Mouse (Mus musculus): Measurements from ENCODE around the gene Slc12a3. TPM values are rescaled to one million over a fixed set of nuclear protein-coding genes. Genes with fewer than 3 reads are reported as not detected.
A peak's percentile ranks its signal among the peaks of the same experiment; 100 is the strongest.

Gene Slc12a3
- polyA plus RNA-seq, 1 experiment: 2.2 TPM

DNA sequence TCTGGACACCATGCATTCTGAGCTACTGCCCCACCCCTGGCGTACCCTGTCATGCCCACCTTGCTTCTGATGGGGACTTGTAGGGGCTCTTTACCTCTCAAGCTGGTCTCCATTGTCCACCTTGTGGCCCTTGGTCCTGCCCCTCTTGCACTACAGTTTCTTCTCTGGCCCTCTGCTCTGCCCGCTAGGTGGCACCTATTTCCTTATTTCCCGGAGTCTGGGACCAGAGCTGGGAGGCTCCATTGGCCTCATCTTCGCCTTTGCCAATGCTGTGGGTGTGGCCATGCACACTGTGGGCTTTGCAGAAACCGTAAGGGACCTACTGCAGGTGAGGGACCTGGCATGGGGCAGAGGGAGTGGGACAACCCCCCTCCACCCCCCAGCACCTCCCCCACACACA, 4.3 kb downstream of the Slc12a3 start:
- no peaks in the 10 kb centered on the region for H3K27me3 ChIP-seq (ENCODE audit: control insufficient read depth, insufficient read depth, low read length)
- no peak overlapping the region for H3K27ac ChIP-seq (ENCODE audit: insufficient read depth, low read length)
- no peak overlapping the region for H3K4me3 ChIP-seq (replicated peaks; ENCODE audit: insufficient read depth, low read depth, low read length)
- no peaks in the 10 kb centered on the region for H3K4me1 ChIP-seq (ENCODE audit: control insufficient read depth, insufficient read depth, low read length)
- no peak for DNase-seq
- WGBS: 58% methylated on average over 5 of the region's 5 CpGs
- peak; percentile 18; the same call in 1 of the 2 replicates for TF ChIP-seq CTCF (IDR thresholded peaks at IDR 0.05; ENCODE audit: borderline replicate concordance, insufficient read depth, low read depth, low read length)
- TF ChIP-seq POLR2A (IDR thresholded peaks at IDR 0.05; ENCODE audit: borderline replicate concordance, insufficient read depth, low read length): no peak

- WGBS: 85% methylated on average over 8 of the region's 8 CpGs
- no peak overlapping the region for H3K27ac ChIP-seq (ENCODE audit: insufficient read depth, low read length)
These were observed 8.6 kb downstream of the Slc12a3 start for GRCm38 (mm10) chr8:94337559-94337958.

DNA sequence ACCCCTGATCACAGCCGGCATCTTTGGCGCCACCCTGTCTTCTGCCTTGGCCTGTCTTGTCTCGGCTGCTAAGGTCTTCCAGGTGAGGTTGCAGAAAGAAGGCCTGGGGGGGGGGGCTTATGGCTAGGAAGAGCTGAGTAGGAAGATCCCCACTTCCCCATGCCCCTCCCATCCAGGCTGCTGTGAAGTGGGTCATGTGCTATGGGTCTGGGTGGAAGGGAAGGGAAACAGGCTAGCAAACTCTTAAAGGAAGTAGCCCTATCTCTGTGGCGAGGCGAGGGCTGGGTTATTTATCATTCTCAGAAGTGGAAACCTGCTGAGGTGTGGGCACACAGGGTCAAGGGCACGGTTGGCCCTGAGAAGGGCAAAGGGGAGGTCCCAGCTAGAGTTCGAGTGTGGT, 11.8 kb downstream of the Slc12a3 start:
- no peak for TF ChIP-seq POLR2A (IDR thresholded peaks at IDR 0.05; ENCODE audit: borderline replicate concordance, insufficient read depth, low read length)
- Histone ChIP-seq H3K27ac (ENCODE audit: insufficient read depth, low read length) (no peak overlapping the region), H3K4me1 (ENCODE audit: control insufficient read depth, insufficient read depth, low read length) (no peaks in the 10 kb centered on the region), H3K27me3 (ENCODE audit: control insufficient read depth, insufficient read depth, low read length) (no peaks in the 10 kb centered on the region), H3K4me3 (replicated peaks; ENCODE audit: insufficient read depth, low read depth, low read length) (no peak overlapping the region)
- WGBS: 85% methylated on average over 7 of the region's 7 CpGs
- DNase-seq: no peak

More at GRCm38 (mm10) chr8:94337559-94337958, 8.6 kb downstream of the Slc12a3 start:
- TF ChIP-seq CTCF (IDR thresholded peaks at IDR 0.05; ENCODE audit: borderline replicate concordance, insufficient read depth, low read depth, low read length) (no peak), POLR2A (IDR thresholded peaks at IDR 0.05; ENCODE audit: borderline replicate concordance, insufficient read depth, low read length) (no peak)
- Histone ChIP-seq H3K4me1 (ENCODE audit: control insufficient read depth, insufficient read depth, low read length) (no peaks in the 10 kb centered on the region), H3K4me3 (replicated peaks; ENCODE audit: insufficient read depth, low read depth, low read length) (no peak overlapping the region), H3K27me3 (ENCODE audit: control insufficient read depth, insufficient read depth, low read length) (no peaks in the 10 kb centered on the region)
- DNase-seq: no peak

- no peak for DNase-seq
These were observed 13.7 kb downstream of the Slc12a3 start for GRCm38 (mm10) chr8:94342691-94343090.

GRCm38 (mm10) chr8:94343290-94343689, 14.3 kb downstream of the Slc12a3 start:
- Histone ChIP-seq H3K27ac (ENCODE audit: insufficient read depth, low read length) (no peak overlapping the region), H3K4me1 (ENCODE audit: control insufficient read depth, insufficient read depth, low read length) (no peaks in the 10 kb centered on the region), H3K4me3 (replicated peaks; ENCODE audit: insufficient read depth, low read depth, low read length) (no peak overlapping the region), H3K27me3 (ENCODE audit: control insufficient read depth, insufficient read depth, low read length) (no peaks in the 10 kb centered on the region)
- no peak for TF ChIP-seq POLR2A (IDR thresholded peaks at IDR 0.05; ENCODE audit: borderline replicate concordance, insufficient read depth, low read length)
- TF ChIP-seq CTCF (IDR thresholded peaks at IDR 0.05; ENCODE audit: borderline replicate concordance, insufficient read depth, low read depth, low read length): peak; percentile 65; the same call in 1 of the 2 replicates
- DNase-seq: peak; percentile 67 to 70
- WGBS: 9% methylated on average over 6 of the region's 6 CpGs

More at GRCm38 (mm10) chr8:94342691-94343090, 13.7 kb downstream of the Slc12a3 start:
- no peaks in the 10 kb centered on the region for H3K27me3 ChIP-seq (ENCODE audit: control insufficient read depth, insufficient read depth, low read length)
- no peak for TF ChIP-seq POLR2A (IDR thresholded peaks at IDR 0.05; ENCODE audit: borderline replicate concordance, insufficient read depth, low read length)
- no peak for TF ChIP-seq CTCF (IDR thresholded peaks at IDR 0.05; ENCODE audit: borderline replicate concordance, insufficient read depth, low read depth, low read length)
- H3K27ac ChIP-seq (ENCODE audit: insufficient read depth, low read length): no peak overlapping the region
- H3K4me3 ChIP-seq (replicated peaks; ENCODE audit: insufficient read depth, low read depth, low read length): no peak overlapping the region
- WGBS: 89% methylated on average over 10 of the region's 10 CpGs
- no peaks in the 10 kb centered on the region for H3K4me1 ChIP-seq (ENCODE audit: control insufficient read depth, insufficient read depth, low read length)

- Histone ChIP-seq H3K27ac (ENCODE audit: insufficient read depth, low read length) (no peak overlapping the region), H3K4me3 (replicated peaks; ENCODE audit: insufficient read depth, low read depth, low read length) (no peak overlapping the region), H3K27me3 (ENCODE audit: control insufficient read depth, insufficient read depth, low read length) (no peaks in the 10 kb centered on the region), H3K4me1 (ENCODE audit: control insufficient read depth, insufficient read depth, low read length) (no peaks in the 10 kb centered on the region)
- 86% methylated on average over 11 of the region's 11 CpGs for WGBS
- DNase-seq: no peak
- TF ChIP-seq POLR2A (IDR thresholded peaks at IDR 0.05; ENCODE audit: borderline replicate concordance, insufficient read depth, low read length): no peak
- no peak for TF ChIP-seq CTCF (IDR thresholded peaks at IDR 0.05; ENCODE audit: borderline replicate concordance, insufficient read depth, low read depth, low read length)
These were observed 14.8 kb downstream of the Slc12a3 start for GRCm38 (mm10) chr8:94343778-94344320.

DNA sequence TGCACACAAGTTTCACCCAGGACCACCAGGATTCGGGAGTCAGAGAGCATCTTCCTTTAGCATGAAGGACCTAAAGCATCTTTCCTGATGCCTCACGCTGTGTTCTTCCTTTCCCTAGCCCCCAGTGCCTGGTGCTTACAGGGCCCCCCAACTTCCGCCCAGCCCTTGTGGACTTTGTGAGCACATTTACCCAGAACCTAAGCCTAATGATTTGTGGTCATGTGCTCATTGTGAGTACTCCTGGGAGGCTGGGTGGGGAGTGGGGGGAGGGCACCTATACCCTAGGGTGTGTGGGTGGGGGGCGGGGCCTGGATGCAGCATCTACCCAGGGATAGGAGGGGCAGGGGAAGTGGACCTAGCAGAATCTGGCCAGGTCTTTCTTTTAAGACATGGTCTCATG, 16.7 kb downstream of the Slc12a3 start:
- H3K4me3 ChIP-seq (replicated peaks; ENCODE audit: insufficient read depth, low read depth, low read length): no peak overlapping the region
- TF ChIP-seq POLR2A (IDR thresholded peaks at IDR 0.05; ENCODE audit: borderline replicate concordance, insufficient read depth, low read length): no peak
- TF ChIP-seq CTCF (IDR thresholded peaks at IDR 0.05; ENCODE audit: borderline replicate concordance, insufficient read depth, low read depth, low read length): no peak
- H3K27me3 ChIP-seq (ENCODE audit: control insufficient read depth, insufficient read depth, low read length): no peaks in the 10 kb centered on the region
- 90% methylated on average over 4 of the region's 4 CpGs for WGBS
- DNase-seq: no peak
- no peak overlapping the region for H3K27ac ChIP-seq (ENCODE audit: insufficient read depth, low read length)
- no peaks in the 10 kb centered on the region for H3K4me1 ChIP-seq (ENCODE audit: control insufficient read depth, insufficient read depth, low read length)

DNA sequence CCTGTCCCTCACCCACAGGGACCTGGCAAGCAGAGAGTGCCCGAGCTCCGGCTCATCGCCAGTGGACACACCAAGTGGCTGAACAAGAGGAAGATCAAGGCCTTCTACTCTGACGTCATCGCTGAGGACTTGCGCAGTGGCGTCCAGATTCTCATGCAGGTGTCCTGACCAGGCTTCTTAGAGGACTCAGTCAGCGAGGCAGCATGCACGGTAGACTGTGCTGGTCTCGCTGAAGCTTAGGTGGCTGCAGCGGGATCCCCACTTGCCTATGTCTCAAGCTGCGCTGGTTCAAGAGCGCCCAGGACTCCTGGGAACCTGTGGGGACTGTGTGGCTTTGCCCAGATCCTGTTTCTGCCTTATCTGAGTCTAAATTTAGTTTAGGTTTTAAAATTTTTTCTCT, 17.3 kb downstream of the Slc12a3 start:
- H3K27ac ChIP-seq (ENCODE audit: insufficient read depth, low read length): no peak overlapping the region
- no peak for DNase-seq
- no peaks in the 10 kb centered on the region for H3K4me1 ChIP-seq (ENCODE audit: control insufficient read depth, insufficient read depth, low read length)
- 79% methylated on average over 13 of the region's 13 CpGs for WGBS
- TF ChIP-seq CTCF (IDR thresholded peaks at IDR 0.05; ENCODE audit: borderline replicate concordance, insufficient read depth, low read depth, low read length) (no peak), POLR2A (IDR thresholded peaks at IDR 0.05; ENCODE audit: borderline replicate concordance, insufficient read depth, low read length) (no peak)
- H3K27me3 ChIP-seq (ENCODE audit: control insufficient read depth, insufficient read depth, low read length): no peaks in the 10 kb centered on the region
- no peak overlapping the region for H3K4me3 ChIP-seq (replicated peaks; ENCODE audit: insufficient read depth, low read depth, low read length)

Measured in cerebellum, adult 2 months (tissue).